Mouse (Mus musculus) lung, embryonic 16.5 days (tissue): ENCODE measurements around the gene Foxd3. TPM values are rescaled to one million over a fixed set of nuclear protein-coding genes. Genes with fewer than 3 reads are reported as not detected.

Experiments used
- ATAC-seq: fragments of 200-750 bp; cut with Nextera tagmentation; 2 replicates; pipeline ENCODE4 v1.8.0; 2017; ENCODE audit warnings: low read depth, mild to moderate bottlenecking, moderate library complexity
- H3K27ac ChIP-seq: fragments of 300-500 bp; sonication (generic); 2 replicates; pipeline ENCODE4 v1.5.1; 2014; ENCODE audit warnings: mild to moderate bottlenecking, control low read depth, low read length
- H3K27me3 ChIP-seq: fragments of 300-500 bp; sonication (generic); 2 replicates; pipeline ENCODE4 v1.6.1; 2014; ENCODE audit warnings: low read depth, low read length, mixed read lengths; ENCODE audit not compliant: control insufficient read depth, insufficient read depth
- H3K36me3 ChIP-seq: fragments of 300-500 bp; sonication (generic); 2 replicates; pipeline ENCODE4 v1.6.1; 2014; ENCODE audit warnings: low read length; ENCODE audit not compliant: control insufficient read depth, insufficient read depth
- H3K4me1 ChIP-seq: fragments of 300-500 bp; sonication (generic); replicated peaks from 2 replicates; pipeline ENCODE4 v1.6.1; 2014; ENCODE audit warnings: low read length, mixed read lengths; ENCODE audit not compliant: control insufficient read depth, insufficient read depth
- H3K4me2 ChIP-seq: fragments of 300-500 bp; sonication (generic); 2 replicates; pipeline ENCODE4 v1.6.1; 2014; ENCODE audit warnings: low read depth, low read length, control low read depth
- H3K4me3 ChIP-seq: fragments of 300-500 bp; sonication (generic); 2 replicates; pipeline ENCODE4 v1.5.1; 2014; ENCODE audit warnings: mild to moderate bottlenecking, low read length, control low read depth
- H3K9ac ChIP-seq: fragments of 300-500 bp; sonication (generic); 2 replicates; pipeline ENCODE4 v1.6.1; 2014; ENCODE audit warnings: low read length, control low read depth
- H3K9me3 ChIP-seq: fragments of 300-500 bp; sonication (generic); 2 replicates; pipeline ENCODE4 v1.6.1; 2016; ENCODE audit warnings: low read length; ENCODE audit not compliant: control insufficient read depth
- WGBS: fragments of 180-500 bp; shearing (Covaris S2); extraction: QIAGEN DNeasy Blood & Tissue Kit; methylation state at CpG from one replicate; pipeline ENCODE4 v1.1.7; 2014; 5-methylcytosine and 5-hydroxymethylcytosine counted together
- polyA plus RNA-seq: library from polyadenylated mRNA; unstranded; fragments of >200 nt; fragmentation: Nextera tagmentation; extraction: Ambion mirVana; gene quantifications from 2 replicates; pipeline ENCODE4 v1.2.1, GENCODE M21; 2015

Gene Foxd3
- polyA plus RNA-seq, 1 experiment from 2014 or later: 0.13 TPM

DNA sequence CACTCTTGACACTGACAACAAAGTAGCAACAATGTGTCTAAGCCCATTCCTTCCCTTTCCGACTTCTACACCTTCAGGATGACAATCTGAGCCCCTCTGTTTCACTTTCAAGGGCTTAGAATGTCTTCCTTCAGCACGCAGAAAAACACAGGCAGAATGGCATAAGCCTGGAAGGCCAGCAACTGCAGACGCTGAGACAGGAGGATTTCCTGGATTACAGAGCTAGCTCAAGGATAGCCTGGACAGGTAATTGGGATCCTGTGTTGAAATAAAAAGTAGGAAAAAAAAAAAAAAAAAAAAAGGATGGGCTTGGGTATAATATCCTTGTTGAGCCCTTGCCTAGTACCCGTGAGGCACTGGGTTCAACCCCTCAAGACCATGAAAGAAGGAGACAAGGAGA lies 10.5 kb upstream of the Foxd3 start:
- ATAC-seq: no peak
- 72% methylated on average over 4 of the region's 4 CpGs for WGBS
- H3K27ac ChIP-seq: no peak overlapping the region
- H3K9me3 ChIP-seq: no peaks in the 10 kb centered on the region
- no peak overlapping the region for H3K9ac ChIP-seq
- no peaks in the 10 kb centered on the region for H3K36me3 ChIP-seq
- no peak overlapping the region for H3K4me3 ChIP-seq
- H3K4me1 ChIP-seq: no peaks in the 10 kb centered on the region
- H3K4me2 ChIP-seq: no peak overlapping the region
- peaks cover 50% of the 10 kb centered on the region for H3K27me3 ChIP-seq

- 4% methylated on average over 44 of the region's 44 CpGs for WGBS
- Histone ChIP-seq H3K27ac (no peak overlapping the region), H3K4me3 (no peak overlapping the region), H3K4me1 (peaks cover 5% of the 10 kb centered on the region; the same call in 1 of the 2 replicates), H3K4me2 (no peak overlapping the region; the same call in 1 of the 2 replicates), H3K9me3 (no peaks in the 10 kb centered on the region), H3K36me3 (no peaks in the 10 kb centered on the region), H3K9ac (no peak overlapping the region), H3K27me3 (peaks cover 86% of the 10 kb centered on the region)
- no peak for ATAC-seq
Measured at GRCm38 (mm10) chr4:99650088-99650944, 5.8 kb upstream of the Foxd3 start.

- Histone ChIP-seq H3K4me1 (peaks cover 10% of the 10 kb centered on the region), H3K4me2 (peak overlapping the region; percentile 41), H3K27ac (no peak overlapping the region), H3K27me3 (peaks cover 91% of the 10 kb centered on the region), H3K4me3 (peak overlapping the region; percentile 34), H3K9ac (no peak overlapping the region), H3K9me3 (no peaks in the 10 kb centered on the region), H3K36me3 (no peaks in the 10 kb centered on the region)
- no peak for ATAC-seq
- 1% methylated on average over 59 of the region's 59 CpGs for WGBS
Measured at GRCm38 (mm10) chr4:99650945-99651690, 5.0 kb upstream of the Foxd3 start.

- H3K27me3 ChIP-seq: peaks cover 97% of the 10 kb centered on the region
- H3K36me3 ChIP-seq: no peaks in the 10 kb centered on the region
- no peak for ATAC-seq
- H3K9me3 ChIP-seq: no peaks in the 10 kb centered on the region
- no peak overlapping the region for H3K4me3 ChIP-seq
- peaks cover 11% of the 10 kb centered on the region for H3K4me1 ChIP-seq
- H3K9ac ChIP-seq: no peak overlapping the region
- WGBS: 14% methylated on average over 10 of the region's 10 CpGs
- no peak overlapping the region for H3K4me2 ChIP-seq
- H3K27ac ChIP-seq: no peak overlapping the region
Measured at GRCm38 (mm10) chr4:99651823-99652450, 4.2 kb upstream of the Foxd3 start.

DNA sequence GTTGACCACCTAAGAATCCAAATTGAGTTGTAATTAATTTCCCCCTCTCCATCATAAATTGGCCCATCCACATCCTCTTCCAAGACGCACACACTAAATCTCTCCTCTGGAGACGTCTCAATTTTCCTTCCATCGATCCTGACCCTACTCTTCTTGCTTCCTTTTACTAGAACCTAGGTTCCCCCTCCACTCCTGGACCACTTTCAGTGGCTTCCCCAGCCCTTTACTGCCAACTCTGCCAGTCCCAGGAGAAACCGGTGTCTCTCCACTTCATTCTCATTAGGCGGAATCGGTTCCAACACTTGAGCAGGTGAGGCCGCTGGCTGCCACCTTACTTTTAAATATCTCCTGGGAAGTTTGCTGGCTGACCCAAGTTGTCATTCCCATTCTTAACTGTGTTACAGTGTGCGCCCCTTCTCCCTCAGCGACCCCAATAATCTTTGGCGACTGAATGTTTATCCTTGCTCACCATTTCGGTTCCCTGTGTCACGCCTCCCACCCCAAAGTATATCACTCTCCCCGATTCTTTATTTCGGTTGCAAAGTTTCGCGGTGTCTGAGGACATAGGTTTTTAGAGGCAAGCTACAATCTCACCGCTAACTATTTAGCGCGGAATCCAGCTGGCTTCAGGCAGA lies 3.4 kb upstream of the Foxd3 start:
- 3% methylated on average over 19 of the region's 19 CpGs for WGBS
- Histone ChIP-seq H3K4me1 (peaks cover 18% of the 10 kb centered on the region), H3K27me3 (peaks cover 100% of the 10 kb centered on the region), H3K4me3 (no peak overlapping the region), H3K36me3 (no peaks in the 10 kb centered on the region), H3K27ac (no peak overlapping the region), H3K9me3 (no peaks in the 10 kb centered on the region), H3K9ac (no peak overlapping the region), H3K4me2 (no peak overlapping the region)
- ATAC-seq: no peak

GRCm38 (mm10) chr4:99653216-99653607 lies 2.9 kb upstream of the Foxd3 start:
- Histone ChIP-seq H3K4me1 (peaks cover 20% of the 10 kb centered on the region), H3K27ac (no peak overlapping the region), H3K4me2 (peak overlapping the region; percentile 2; the same call in 1 of the 2 replicates), H3K36me3 (no peaks in the 10 kb centered on the region), H3K27me3 (peaks cover 99% of the 10 kb centered on the region), H3K9me3 (no peaks in the 10 kb centered on the region), H3K4me3 (no peak overlapping the region), H3K9ac (no peak overlapping the region)
- 2% methylated on average over 25 of the region's 25 CpGs for WGBS
- ATAC-seq: no peak

GRCm38 (mm10) chr4:99653608-99654221 lies 2.4 kb upstream of the Foxd3 start:
- no peak overlapping the region for H3K27ac ChIP-seq
- H3K36me3 ChIP-seq: no peaks in the 10 kb centered on the region
- no peak for ATAC-seq
- H3K9ac ChIP-seq: no peak overlapping the region
- peaks cover 20% of the 10 kb centered on the region for H3K4me1 ChIP-seq
- H3K9me3 ChIP-seq: no peaks in the 10 kb centered on the region
- H3K27me3 ChIP-seq: peaks cover 96% of the 10 kb centered on the region
- under 1% methylated on average over 36 of the region's 36 CpGs for WGBS
- H3K4me3 ChIP-seq: 0 out of 2 replicates have a peak overlapping the region, but pooled peaks have one; percentile 13
- H3K4me2 ChIP-seq: peak overlapping the region; percentile 2; the same call in 1 of the 2 replicates

DNA sequence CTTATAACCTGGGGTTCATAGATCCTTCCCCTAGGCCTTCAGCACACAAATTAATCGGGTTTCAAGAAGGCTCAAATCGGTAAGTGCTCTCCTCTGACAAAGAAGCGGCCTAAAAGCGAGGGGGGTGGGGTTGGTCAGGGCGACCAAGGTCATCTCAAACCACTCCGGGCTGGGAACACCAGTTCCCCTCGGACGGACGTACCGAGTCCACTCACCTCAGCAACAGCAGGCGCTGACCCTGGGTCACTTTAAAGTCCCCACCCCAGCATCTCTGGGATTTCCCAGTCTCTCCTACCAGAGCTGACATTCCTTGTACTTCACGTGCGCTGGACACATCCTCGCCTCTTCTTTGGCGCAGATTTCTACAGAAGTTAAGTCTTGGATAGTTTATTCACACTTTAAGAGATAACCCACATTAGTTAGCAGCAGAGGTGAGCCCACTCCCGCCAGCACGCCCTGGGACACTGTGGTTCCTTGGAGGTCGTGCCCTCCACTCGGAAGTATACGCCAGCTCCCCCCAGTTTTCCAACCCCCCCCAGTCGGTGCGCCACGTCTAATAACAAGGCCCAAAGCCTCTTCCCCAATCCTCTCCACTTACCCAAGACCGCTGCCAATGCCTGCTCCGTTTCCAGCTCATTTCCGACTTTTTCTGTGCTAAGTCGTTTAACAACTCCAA lies 1.3 kb upstream of the Foxd3 start:
- H3K4me2 ChIP-seq: no peak overlapping the region
- no peak for ATAC-seq
- H3K27me3 ChIP-seq: peaks cover 93% of the 10 kb centered on the region
- no peak overlapping the region for H3K4me3 ChIP-seq
- no peak overlapping the region for H3K27ac ChIP-seq
- WGBS: 1% methylated on average over 27 of the region's 27 CpGs
- H3K4me1 ChIP-seq: peaks cover 20% of the 10 kb centered on the region
- H3K36me3 ChIP-seq: no peaks in the 10 kb centered on the region
- H3K9ac ChIP-seq: no peak overlapping the region
- no peaks in the 10 kb centered on the region for H3K9me3 ChIP-seq
